Mouse (Mus musculus) midbrain, embryonic 16.5 days (tissue): ENCODE results near the gene Cdk14. TPM values are rescaled to one million over a fixed set of nuclear protein-coding genes. Genes with fewer than 3 reads are reported as not detected.

Experiments
- ATAC-seq: fragments of 200-750 bp; cut with Nextera tagmentation; 2 replicates; pipeline ENCODE4 v1.8.0; 2017; ENCODE audit warnings: moderate TSS enrichment
- H3K27ac ChIP-seq: fragments of 300-500 bp; sonication (generic); 2 replicates; pipeline ENCODE4 v1.5.1; 2014; ENCODE audit warnings: mild to moderate bottlenecking, low read length, mixed read lengths
- H3K27me3 ChIP-seq: fragments of 300-500 bp; sonication (generic); 2 replicates; pipeline ENCODE4 v1.6.1; 2014; ENCODE audit warnings: low read depth, low read length, mixed read lengths; ENCODE audit not compliant: control insufficient read depth, insufficient read depth
- H3K36me3 ChIP-seq: fragments of 300-500 bp; sonication (generic); 2 replicates; pipeline ENCODE4 v1.6.1; 2014; ENCODE audit warnings: mild to moderate bottlenecking, low read length, moderate library complexity, mixed read lengths; ENCODE audit not compliant: control insufficient read depth, insufficient read depth
- H3K4me1 ChIP-seq: fragments of 300-500 bp; sonication (generic); 2 replicates; pipeline ENCODE4 v1.6.1; 2014; ENCODE audit warnings: mild to moderate bottlenecking, low read length, mixed read lengths; ENCODE audit not compliant: control insufficient read depth, insufficient read depth
- H3K4me2 ChIP-seq: fragments of 300-500 bp; sonication (generic); 2 replicates; pipeline ENCODE4 v1.6.1; 2014; ENCODE audit warnings: mild to moderate bottlenecking, low read length, mixed read lengths
- H3K4me3 ChIP-seq: fragments of 300-500 bp; sonication (generic); 2 replicates; pipeline ENCODE4 v1.5.1; 2014; ENCODE audit warnings: low read depth, mild to moderate bottlenecking, low read length, moderate library complexity, mixed read lengths
- H3K9ac ChIP-seq: fragments of 300-500 bp; sonication (generic); 2 replicates; pipeline ENCODE4 v1.6.1; 2014; ENCODE audit warnings: low read depth, low read length, mixed read lengths
- H3K9me3 ChIP-seq: fragments of 300-500 bp; sonication (generic); replicated peaks from 2 replicates; pipeline ENCODE4 v1.6.1; 2014; ENCODE audit warnings: mild to moderate bottlenecking, low read length, mixed read lengths; ENCODE audit not compliant: control insufficient read depth, poor library complexity, severe bottlenecking
- WGBS: fragments of 180-500 bp; shearing (Covaris S2); extraction: QIAGEN DNeasy Blood & Tissue Kit; methylation state at CpG from one replicate; pipeline ENCODE4 v1.1.7; 2014; 5-methylcytosine and 5-hydroxymethylcytosine counted together
- polyA plus RNA-seq: library from polyadenylated mRNA; unstranded; fragments of >200 nt; fragmentation: Nextera tagmentation; extraction: Ambion mirVana; gene quantifications from 2 replicates; pipeline ENCODE4 v1.2.1, GENCODE M21; 2015

Cdk14 gene
- polyA plus RNA-seq, 1 experiment from 2014 or later = 44.6 TPM

DNA sequence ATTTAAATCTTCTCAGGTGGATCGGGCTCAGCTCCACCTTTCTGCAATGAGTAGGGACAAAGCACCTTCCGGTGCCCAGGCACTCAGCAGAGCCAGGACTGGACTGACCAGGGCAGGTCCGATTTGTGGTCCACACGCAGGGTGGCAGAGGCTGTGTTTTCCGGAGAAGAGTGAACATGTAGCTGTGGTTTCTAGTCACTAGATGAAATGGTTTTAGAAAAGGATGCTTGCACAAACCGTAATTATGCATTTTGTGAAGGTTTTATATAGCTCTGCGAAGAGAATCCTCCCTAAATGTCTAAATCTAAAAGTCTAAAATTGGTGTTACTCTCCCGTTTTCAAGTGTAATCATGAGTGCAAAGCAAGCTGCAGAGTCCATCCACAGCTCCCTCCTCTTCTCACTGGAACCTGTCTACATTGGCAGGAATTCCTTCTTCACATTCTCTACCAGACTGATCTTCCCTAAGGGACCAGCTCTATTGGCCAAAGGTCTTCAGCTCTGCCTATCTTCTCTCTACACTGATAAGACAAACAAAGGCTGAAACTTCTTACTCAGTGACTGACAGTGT is 116.9 kb downstream of the Cdk14 start:
- Histone ChIP-seq H3K4me1 (0 out of 2 replicates have a peak, but pooled peaks cover 3% of the 10 kb centered on the region), H3K27me3 (no peaks in the 10 kb centered on the region), H3K9me3 (no peaks in the 10 kb centered on the region), H3K27ac (no peak overlapping the region), H3K9ac (no peak overlapping the region), H3K4me3 (no peak overlapping the region), H3K36me3 (no peaks in the 10 kb centered on the region), H3K4me2 (no peak overlapping the region)
- 93% methylated on average over 8 of the region's 8 CpGs for WGBS
- ATAC-seq = no peak

- 0 out of 2 replicates have a peak, but pooled peaks cover 3% of the 10 kb centered on the region for H3K4me1 ChIP-seq
- no peak for ATAC-seq
- H3K4me2 ChIP-seq = no peak overlapping the region
- no peaks in the 10 kb centered on the region for H3K36me3 ChIP-seq
- H3K4me3 ChIP-seq = no peak overlapping the region
- H3K9me3 ChIP-seq = no peaks in the 10 kb centered on the region
- 86% methylated on average over 12 of the region's 12 CpGs for WGBS
- no peak overlapping the region for H3K9ac ChIP-seq
- H3K27me3 ChIP-seq = no peaks in the 10 kb centered on the region
- no peak overlapping the region for H3K27ac ChIP-seq
Measured at GRCm38 (mm10) chr5:5301571-5302079, 118.5 kb downstream of the Cdk14 start.

DNA sequence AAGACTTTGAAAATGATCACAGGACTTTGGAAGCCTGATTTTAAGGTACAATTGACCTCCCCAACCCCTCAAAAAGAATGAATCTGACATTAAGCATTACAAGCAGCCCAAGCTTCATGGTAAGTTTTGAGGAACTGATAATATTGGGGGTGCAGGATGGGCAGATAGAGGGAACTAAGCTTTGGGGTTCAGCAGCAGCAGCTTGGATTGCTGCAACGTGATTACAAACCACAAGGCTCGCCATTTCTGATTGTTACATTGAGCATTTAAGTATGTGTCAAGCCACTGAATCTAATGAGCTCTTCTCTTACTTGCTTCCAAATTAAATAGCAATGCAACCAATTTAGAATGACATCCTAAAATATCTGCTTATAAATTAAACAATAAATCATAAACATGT is 119.1 kb downstream of the Cdk14 start:
- Histone ChIP-seq H3K27ac (no peak overlapping the region), H3K27me3 (no peaks in the 10 kb centered on the region), H3K9ac (no peak overlapping the region), H3K36me3 (no peaks in the 10 kb centered on the region), H3K4me1 (0 out of 2 replicates have a peak, but pooled peaks cover 3% of the 10 kb centered on the region), H3K9me3 (no peaks in the 10 kb centered on the region), H3K4me3 (no peak overlapping the region), H3K4me2 (no peak overlapping the region)
- ATAC-seq = no peak
- WGBS = 72% methylated on average over 2 of the region's 2 CpGs

GRCm38 (mm10) chr5:5300290-5300689 is 119.8 kb downstream of the Cdk14 start:
- Histone ChIP-seq H3K36me3 (no peaks in the 10 kb centered on the region), H3K4me1 (0 out of 2 replicates have a peak, but pooled peaks cover 3% of the 10 kb centered on the region), H3K9ac (no peak overlapping the region), H3K4me3 (no peak overlapping the region), H3K27me3 (no peaks in the 10 kb centered on the region), H3K4me2 (no peak overlapping the region), H3K9me3 (no peaks in the 10 kb centered on the region), H3K27ac (no peak overlapping the region)
- ATAC-seq = 0 out of 2 replicates have a peak, but pooled peaks have one; percentile 53
- 60% methylated on average over 1 of the region's 1 CpGs for WGBS

DNA sequence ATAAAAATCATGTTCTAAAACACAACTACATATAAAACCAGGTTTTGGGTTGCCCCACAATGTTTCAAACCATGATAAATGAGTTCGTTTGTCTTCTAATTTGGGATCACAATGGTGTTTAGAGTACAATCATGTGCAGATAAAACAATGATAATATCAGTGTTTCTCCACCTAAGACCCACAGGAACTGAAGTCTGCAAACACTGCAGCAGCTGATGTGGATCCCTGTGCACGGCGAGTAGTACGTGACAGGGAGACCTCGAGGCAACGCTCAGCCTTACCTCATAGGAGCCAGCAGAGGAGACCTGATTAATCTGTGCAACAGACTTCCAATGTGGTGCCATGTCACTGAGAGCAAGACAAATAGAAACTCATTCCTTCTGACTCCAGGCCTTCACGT is 122.9 kb downstream of the Cdk14 start:
- Histone ChIP-seq H3K9me3 (no peaks in the 10 kb centered on the region), H3K4me2 (no peak overlapping the region), H3K4me1 (0 out of 2 replicates have a peak, but pooled peaks cover 3% of the 10 kb centered on the region), H3K27me3 (no peaks in the 10 kb centered on the region), H3K27ac (no peak overlapping the region), H3K36me3 (no peaks in the 10 kb centered on the region), H3K9ac (no peak overlapping the region), H3K4me3 (no peak overlapping the region)
- ATAC-seq = no peak
- WGBS = 84% methylated on average over 7 of the region's 7 CpGs

- H3K4me2 ChIP-seq = no peak overlapping the region
- H3K9ac ChIP-seq = no peak overlapping the region
- no peak overlapping the region for H3K27ac ChIP-seq
- H3K9me3 ChIP-seq = no peaks in the 10 kb centered on the region
- H3K27me3 ChIP-seq = no peaks in the 10 kb centered on the region
- H3K4me1 ChIP-seq = 0 out of 2 replicates have a peak, but pooled peaks cover 3% of the 10 kb centered on the region
- ATAC-seq = no peak
- no peak overlapping the region for H3K4me3 ChIP-seq
- H3K36me3 ChIP-seq = no peaks in the 10 kb centered on the region
Measured at GRCm38 (mm10) chr5:5296773-5297172, 123.3 kb downstream of the Cdk14 start.

- Histone ChIP-seq H3K4me3 (no peak overlapping the region), H3K27me3 (no peaks in the 10 kb centered on the region), H3K4me1 (no peaks in the 10 kb centered on the region), H3K27ac (no peak overlapping the region), H3K9ac (no peak overlapping the region), H3K36me3 (no peaks in the 10 kb centered on the region), H3K9me3 (no peaks in the 10 kb centered on the region), H3K4me2 (no peak overlapping the region)
- 86% methylated on average over 8 of the region's 8 CpGs for WGBS
- no peak for ATAC-seq
Measured at GRCm38 (mm10) chr5:5292830-5293542, 127.1 kb downstream of the Cdk14 start.

GRCm38 (mm10) chr5:5291321-5291991 is 128.7 kb downstream of the Cdk14 start:
- no peak for ATAC-seq
- Histone ChIP-seq H3K4me1 (no peaks in the 10 kb centered on the region), H3K36me3 (no peaks in the 10 kb centered on the region), H3K4me3 (no peak overlapping the region), H3K27me3 (no peaks in the 10 kb centered on the region), H3K4me2 (no peak overlapping the region), H3K9me3 (no peaks in the 10 kb centered on the region), H3K9ac (no peak overlapping the region), H3K27ac (no peak overlapping the region)
- 82% methylated on average over 6 of the region's 6 CpGs for WGBS

- Histone ChIP-seq H3K27ac (no peak overlapping the region), H3K27me3 (no peaks in the 10 kb centered on the region), H3K4me3 (no peak overlapping the region), H3K9ac (no peak overlapping the region), H3K9me3 (no peaks in the 10 kb centered on the region), H3K4me2 (no peak overlapping the region), H3K36me3 (no peaks in the 10 kb centered on the region), H3K4me1 (no peaks in the 10 kb centered on the region)
- 79% methylated on average over 4 of the region's 4 CpGs for WGBS
- ATAC-seq = no peak
Measured at GRCm38 (mm10) chr5:5290714-5291113, 129.4 kb downstream of the Cdk14 start.
